Mouse (Mus musculus): ENCODE data around the gene Clca3a2. TPM values are rescaled to one million over a fixed set of nuclear protein-coding genes. Genes with fewer than 3 reads are reported as not detected.
A peak's percentile ranks its signal among the peaks of the same experiment; 100 is the strongest.
"Not testable (repeated sequence)": the region's sequence is repeated elsewhere in the genome, so short reads cannot be mapped to it uniquely, and the experiment has no call there.

Gene Clca3a2
- polyA plus RNA-seq, 1 experiment from 2014 or later: 7.5 TPM

DNA sequence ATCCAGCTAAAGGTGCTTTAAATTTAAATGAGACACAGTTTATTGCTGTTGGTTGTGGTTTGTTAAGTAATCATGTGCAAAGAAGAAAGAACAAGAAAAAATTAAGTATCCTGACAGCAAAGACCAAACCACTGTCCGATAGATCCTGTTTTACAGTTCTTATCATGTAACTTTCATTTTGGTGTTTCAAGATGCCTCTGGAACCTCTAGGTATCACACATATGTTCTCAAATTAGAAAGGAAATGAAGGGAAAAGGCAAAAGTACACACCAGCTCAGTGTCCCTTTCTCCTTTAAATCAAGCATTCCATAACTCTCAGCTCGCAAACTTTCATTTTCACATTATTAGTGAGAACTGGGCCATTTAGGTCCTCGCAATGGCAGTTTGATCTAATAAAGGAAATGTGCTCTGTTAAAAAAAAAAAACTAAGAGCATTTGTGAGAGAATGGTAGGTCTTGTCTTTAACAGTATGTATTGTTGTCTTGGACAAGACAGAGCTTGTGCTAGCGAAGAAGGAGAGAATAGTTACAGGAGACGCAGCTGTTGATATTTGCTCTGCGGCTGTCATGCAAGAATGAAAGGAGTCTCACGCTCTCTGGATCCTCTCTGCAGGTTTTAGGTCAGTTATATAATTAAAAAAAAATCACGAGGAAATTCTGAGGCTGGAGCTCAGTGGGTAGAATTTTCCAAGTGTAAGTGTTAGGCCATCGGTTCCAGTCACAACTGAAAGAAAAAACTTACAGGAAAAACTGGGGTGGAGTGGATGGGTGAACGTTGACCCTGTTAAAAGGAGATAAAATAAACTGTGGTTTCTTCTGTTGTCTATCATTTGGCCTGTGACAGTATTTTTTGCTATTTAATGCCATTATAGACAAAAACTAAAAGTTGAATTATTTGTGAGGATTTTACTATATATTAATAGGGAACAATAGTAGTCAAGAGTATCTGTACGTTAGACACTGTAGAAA lies 33.8 kb downstream of the Clca3a2 start:
- Histone ChIP-seq H3K4me2 (no peak overlapping the region), H3K27ac (no peak overlapping the region), H3K27me3 (no peaks in the 10 kb centered on the region), H3K9ac (no peak overlapping the region), H3K4me3 (no peak overlapping the region), H3K4me1 (replicated peaks) (no peaks in the 10 kb centered on the region), H3K9me3 (replicated peaks) (no peaks in the 10 kb centered on the region), H3K36me3 (no peaks in the 10 kb centered on the region)
- ATAC-seq (replicated peaks; ENCODE audit: insufficient number of reproducible peaks, insufficient read depth, low FRiP score, low read depth): no peak
- 77% methylated on average over 11 of the region's 11 CpGs for WGBS

DNA sequence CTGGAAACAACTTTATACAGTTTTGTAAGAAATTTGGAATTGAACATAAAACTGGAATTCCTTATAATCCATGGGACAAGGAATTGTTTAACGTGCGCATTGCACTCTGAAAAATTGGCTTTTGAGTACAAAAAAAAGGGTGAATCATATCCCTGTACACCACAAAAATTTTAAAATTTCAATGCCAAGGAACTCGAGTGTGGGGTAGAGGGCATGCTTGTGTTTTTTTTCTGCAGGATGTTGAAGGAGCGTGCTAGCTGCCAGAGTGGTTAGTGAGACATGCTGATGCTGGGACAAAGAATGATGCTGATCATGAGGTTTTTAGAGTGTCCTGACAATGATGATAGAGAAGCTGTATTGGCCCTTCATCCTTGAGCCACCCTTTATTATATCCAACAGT lies 54.1 kb downstream of the Clca3a2 start:
- WGBS: 81% methylated on average over 4 of the region's 4 CpGs
- ATAC-seq (replicated peaks; ENCODE audit: insufficient number of reproducible peaks, insufficient read depth, low FRiP score, low read depth): no peak

DNA sequence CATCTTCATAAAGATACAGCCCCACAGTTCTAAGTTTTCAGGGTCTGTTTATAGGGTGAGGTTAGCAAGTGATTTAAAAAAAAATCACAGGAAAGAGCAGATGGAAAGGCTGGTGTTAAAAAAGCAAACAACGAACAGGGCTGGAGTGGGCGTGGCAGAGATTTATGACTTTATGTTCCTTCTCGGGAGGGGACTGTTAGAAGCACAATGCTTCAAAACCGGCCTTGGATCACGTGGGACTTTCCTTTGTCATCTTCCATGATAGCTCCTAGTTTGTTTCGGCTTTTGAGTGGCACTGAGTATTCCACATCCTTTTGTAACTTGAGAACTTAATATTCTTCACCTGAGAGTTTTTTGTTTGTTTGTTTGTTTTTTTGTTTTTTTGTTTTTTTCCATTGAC lies 57.8 kb downstream of the Clca3a2 start:
- Histone ChIP-seq H3K27me3 (no peaks in the 10 kb centered on the region), H3K9me3 (replicated peaks) (no peaks in the 10 kb centered on the region), H3K27ac (peak overlapping the region; percentile 84), H3K9ac (no peak overlapping the region), H3K36me3 (no peaks in the 10 kb centered on the region), H3K4me2 (peak overlapping the region; percentile 53), H3K4me3 (0 out of 2 replicates have a peak overlapping the region, but pooled peaks have one; percentile 41), H3K4me1 (replicated peaks) (peaks cover 10% of the 10 kb centered on the region)
- ATAC-seq (replicated peaks; ENCODE audit: insufficient number of reproducible peaks, insufficient read depth, low FRiP score, low read depth): no peak
- 55% methylated on average over 6 of the region's 6 CpGs for WGBS

More for the DNA sequence above, 54.1 kb downstream of the Clca3a2 start:
- no peaks in the 10 kb centered on the region for H3K9me3 ChIP-seq (replicated peaks)
- no peaks in the 10 kb centered on the region for H3K27me3 ChIP-seq
- peaks cover 8% of the 10 kb centered on the region for H3K4me1 ChIP-seq (replicated peaks)
- no peak overlapping the region for H3K27ac ChIP-seq
- no peak overlapping the region for H3K4me2 ChIP-seq
- no peak overlapping the region for H3K4me3 ChIP-seq
- no peaks in the 10 kb centered on the region for H3K36me3 ChIP-seq
- no peak overlapping the region for H3K9ac ChIP-seq

DNA sequence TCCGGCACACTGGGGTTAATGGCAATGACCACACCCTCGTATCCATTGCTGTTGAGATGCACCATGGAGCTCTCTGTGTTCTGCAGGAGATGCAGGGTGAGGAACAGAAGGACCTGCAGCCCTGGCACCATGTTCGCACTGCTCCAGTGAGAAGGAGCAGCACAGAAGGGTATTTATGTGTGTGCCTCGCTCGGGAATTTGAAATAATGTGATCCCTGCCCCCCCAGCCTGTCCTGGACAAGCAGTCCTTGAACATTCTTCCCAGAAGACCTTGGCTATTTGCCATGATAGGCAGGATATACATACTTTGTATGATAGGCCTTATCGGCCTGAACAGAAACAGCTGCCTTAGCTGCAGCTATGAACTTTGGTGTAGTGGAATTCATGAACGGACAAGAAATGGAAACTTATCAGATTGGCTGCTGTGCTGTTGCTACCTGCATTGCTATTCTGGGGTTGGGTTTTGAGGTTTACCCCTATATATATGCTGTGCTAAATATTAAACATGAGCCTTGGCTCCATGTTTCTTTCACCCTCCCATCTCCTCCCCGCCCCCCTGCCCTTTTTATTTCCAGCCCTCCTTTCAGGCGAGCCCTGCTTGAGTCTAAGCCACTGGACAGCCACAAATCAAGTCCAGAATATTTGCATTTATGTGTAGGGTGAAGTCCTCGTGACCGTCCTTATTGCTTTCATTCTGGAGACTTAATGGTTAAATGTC lies 58.5 kb downstream of the Clca3a2 start, which contains the start of gene Clca3a1:
Gene Clca3a1 (minus strand): TSS at position 386 of the 718 bp plus-strand sequence.
- H3K27ac ChIP-seq: peak within 1 kb of the TSS; percentile 84
- H3K4me3 ChIP-seq: peak within 1 kb of the TSS; percentile 41
- 21% methylated on average over 11 of the region's 11 CpGs for WGBS

DNA sequence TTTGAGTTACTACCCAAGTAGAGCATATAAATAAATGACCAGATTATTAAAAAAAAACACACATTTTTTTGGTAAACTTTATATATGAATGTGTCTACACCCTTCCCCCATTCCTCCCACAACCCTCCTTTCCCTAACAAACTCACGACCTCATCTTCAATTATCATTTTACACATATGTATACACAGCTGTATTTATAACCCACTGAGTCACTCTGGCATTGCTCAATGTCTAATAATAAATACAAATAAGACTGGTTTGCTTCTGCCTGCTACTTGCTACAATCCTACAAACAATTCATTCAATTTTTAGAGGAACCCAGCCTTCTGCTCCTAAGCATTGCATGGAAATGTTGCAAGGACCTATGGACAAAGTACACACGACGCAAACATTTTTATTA lies 59.6 kb downstream of the Clca3a2 start:
- no peak overlapping the region for H3K9ac ChIP-seq
- WGBS: 55% methylated on average over 3 of the region's 3 CpGs
- peak overlapping the region; percentile 84; the same call in 1 of the 2 replicates for H3K27ac ChIP-seq
- peak overlapping the region; percentile 53 for H3K4me2 ChIP-seq
- H3K27me3 ChIP-seq: no peaks in the 10 kb centered on the region
- peaks cover 10% of the 10 kb centered on the region for H3K4me1 ChIP-seq (replicated peaks)
- ATAC-seq (replicated peaks; ENCODE audit: insufficient number of reproducible peaks, insufficient read depth, low FRiP score, low read depth): no peak
- no peaks in the 10 kb centered on the region for H3K9me3 ChIP-seq (replicated peaks)
- peaks cover 8% of the 10 kb centered on the region; the same call in 1 of the 2 replicates for H3K36me3 ChIP-seq
- peak overlapping the region; percentile 41 for H3K4me3 ChIP-seq

More for the DNA sequence above, 58.5 kb downstream of the Clca3a2 start, which contains the start of gene Clca3a1:
- peaks cover 4% of the 10 kb centered on the region; the same call in 1 of the 2 replicates for H3K36me3 ChIP-seq
- H3K4me1 ChIP-seq (replicated peaks): peaks cover 10% of the 10 kb centered on the region
- peak; percentile 90 for ATAC-seq (replicated peaks; ENCODE audit: insufficient number of reproducible peaks, insufficient read depth, low FRiP score, low read depth)
- H3K9me3 ChIP-seq (replicated peaks): no peaks in the 10 kb centered on the region
- H3K4me2 ChIP-seq: peak within 1 kb of the TSS; percentile 53
- no peaks in the 10 kb centered on the region for H3K27me3 ChIP-seq
- 0 out of 2 replicates have a peak within 1 kb of the TSS, but pooled peaks have one; percentile 14 for H3K9ac ChIP-seq

DNA sequence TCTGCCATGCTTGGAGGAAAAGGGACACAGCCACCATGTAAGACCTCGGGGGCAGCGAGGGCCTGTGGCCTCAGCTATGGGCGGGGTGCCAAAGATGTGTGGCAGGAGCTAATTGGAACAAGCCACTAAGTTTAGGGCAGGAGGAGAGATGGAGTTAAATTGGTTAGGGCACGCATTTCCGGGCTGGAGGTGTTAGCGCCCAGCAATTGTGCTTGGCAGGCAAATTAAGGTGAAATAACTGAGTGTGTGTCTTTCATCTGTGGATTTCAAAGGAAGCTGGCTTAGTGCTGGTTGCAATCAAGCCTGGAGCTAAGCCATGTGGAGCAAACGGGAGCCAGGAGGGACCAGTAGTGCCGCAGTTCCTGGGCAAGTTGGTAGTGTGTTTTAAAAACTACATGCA lies 63.2 kb downstream of the Clca3a2 start:
- not testable (repeated sequence) for H3K4me1 ChIP-seq (replicated peaks); H3K4me3 ChIP-seq; ATAC-seq (replicated peaks; ENCODE audit: insufficient number of reproducible peaks, insufficient read depth, low FRiP score, low read depth); H3K9me3 ChIP-seq (replicated peaks); H3K27ac ChIP-seq; H3K27me3 ChIP-seq; H3K4me2 ChIP-seq; H3K9ac ChIP-seq
- peaks cover 13% of the 10 kb centered on the region; the same call in 1 of the 2 replicates for H3K36me3 ChIP-seq
- 83% methylated on average over 8 of the region's 8 CpGs for WGBS

DNA sequence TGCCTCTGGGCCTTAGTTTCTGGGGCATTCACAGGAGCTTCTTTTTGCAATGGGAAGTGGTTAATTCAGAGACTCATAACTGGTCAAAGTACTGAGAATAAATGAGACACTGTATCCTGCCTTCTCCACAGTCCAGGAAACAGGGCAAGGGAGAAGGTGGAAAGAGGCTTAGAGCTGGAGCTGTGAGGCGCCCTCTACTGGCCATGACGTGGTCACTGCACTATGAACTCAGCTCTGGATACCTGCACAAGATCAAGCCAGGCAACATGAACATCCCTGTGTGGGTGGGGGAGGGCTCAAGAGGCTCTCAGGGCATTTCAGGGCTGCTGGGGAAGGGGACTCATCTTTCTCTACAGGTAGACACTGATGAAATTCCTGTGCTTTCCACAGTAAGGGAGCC lies 66.2 kb downstream of the Clca3a2 start:
- no peak overlapping the region for H3K4me2 ChIP-seq
- peaks cover 13% of the 10 kb centered on the region; the same call in 1 of the 2 replicates for H3K36me3 ChIP-seq
- no peaks in the 10 kb centered on the region for H3K4me1 ChIP-seq (replicated peaks)
- WGBS: 4% methylated on average over 2 of the region's 2 CpGs
- H3K4me3 ChIP-seq: no peak overlapping the region
- H3K9ac ChIP-seq: no peak overlapping the region
- ATAC-seq (replicated peaks; ENCODE audit: insufficient number of reproducible peaks, insufficient read depth, low FRiP score, low read depth): no peak
- H3K9me3 ChIP-seq (replicated peaks): no peaks in the 10 kb centered on the region
- H3K27me3 ChIP-seq: no peaks in the 10 kb centered on the region
- H3K27ac ChIP-seq: no peak overlapping the region

DNA sequence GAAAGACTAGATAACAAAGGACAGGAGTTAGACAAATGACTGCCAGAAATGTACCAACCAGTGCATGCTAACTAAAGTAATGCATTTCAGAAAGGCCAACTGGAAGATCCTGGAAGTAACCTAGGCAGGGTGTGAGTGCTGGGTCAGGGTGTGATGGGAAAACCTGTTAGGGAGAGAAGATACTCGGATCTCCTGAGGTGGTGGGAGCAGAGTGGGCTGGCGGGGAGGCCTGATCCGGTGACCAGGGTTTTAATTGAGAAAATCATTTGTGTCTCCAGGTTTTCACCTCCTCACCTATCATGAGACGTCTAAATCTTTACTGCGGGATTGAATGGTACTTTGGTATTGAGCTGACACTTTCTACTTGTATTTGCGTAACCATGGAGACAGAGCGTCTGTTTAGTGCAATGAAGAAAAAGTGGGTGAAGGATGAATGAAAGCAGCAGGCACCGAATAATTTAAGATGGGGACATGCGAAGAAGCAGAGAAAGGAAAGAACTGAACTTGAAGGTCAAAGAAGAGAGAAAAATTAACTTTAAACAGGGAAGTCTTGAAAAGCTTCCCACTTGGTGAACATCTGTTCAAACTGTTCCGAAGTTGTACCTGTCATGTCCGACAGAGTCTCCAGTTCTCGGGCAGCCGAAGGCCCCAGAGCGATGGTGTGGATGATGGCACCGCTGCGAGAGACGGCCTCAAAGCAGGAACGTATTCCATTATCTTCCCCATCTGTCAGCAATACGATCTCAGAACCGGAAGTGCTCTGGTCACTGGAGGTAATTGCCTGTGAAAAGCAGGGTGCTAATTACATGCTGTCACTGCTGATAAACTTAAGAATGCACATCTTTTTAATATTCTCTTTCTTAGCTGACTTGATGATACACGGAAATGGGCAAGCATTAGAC lies 70.0 kb downstream of the Clca3a2 start:
- not testable (repeated sequence) for H3K4me1 ChIP-seq (replicated peaks); H3K9me3 ChIP-seq (replicated peaks); H3K27ac ChIP-seq; H3K36me3 ChIP-seq; H3K4me3 ChIP-seq; H3K27me3 ChIP-seq; ATAC-seq (replicated peaks; ENCODE audit: insufficient number of reproducible peaks, insufficient read depth, low FRiP score, low read depth); H3K9ac ChIP-seq; H3K4me2 ChIP-seq
- WGBS: 60% methylated on average over 20 of the region's 21 CpGs

DNA sequence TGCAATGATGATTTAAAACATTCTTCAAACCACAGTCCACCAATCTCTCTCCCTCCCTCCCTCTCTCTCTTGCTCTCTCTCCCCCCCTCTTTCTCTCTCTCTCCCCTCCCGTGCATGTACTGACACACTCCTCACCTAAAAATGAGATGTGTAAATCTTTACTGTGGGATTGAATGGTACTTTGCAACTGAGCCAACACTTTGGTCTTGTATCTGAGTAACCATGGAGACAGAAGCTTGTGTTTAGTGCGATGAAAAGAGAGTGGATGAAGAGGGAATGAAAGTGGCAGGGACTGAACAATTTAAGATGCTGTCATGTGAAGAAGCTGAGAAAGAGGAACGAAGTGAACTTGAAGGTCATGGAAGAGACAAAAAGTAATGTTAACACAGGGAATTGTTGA lies 71.6 kb downstream of the Clca3a2 start:
- WGBS: 38% methylated on average over 3 of the region's 3 CpGs
- not testable (repeated sequence) for H3K27me3 ChIP-seq

More for the DNA sequence above, 71.6 kb downstream of the Clca3a2 start:
- H3K4me1 ChIP-seq (replicated peaks); H3K27ac ChIP-seq; ATAC-seq (replicated peaks; ENCODE audit: insufficient number of reproducible peaks, insufficient read depth, low FRiP score, low read depth); H3K36me3 ChIP-seq; H3K9me3 ChIP-seq (replicated peaks); H3K4me3 ChIP-seq; H3K9ac ChIP-seq; H3K4me2 ChIP-seq: not testable (repeated sequence)
